Mouse (Mus musculus): Measurements from ENCODE around the gene Prrc2b. TPM values are rescaled to one million over a fixed set of nuclear protein-coding genes. Genes with fewer than 3 reads are reported as not detected.

Gene Prrc2b
- total RNA-seq, 2 experiments from 2014 or later: 257 to 259 TPM

GRCm38 (mm10) chr2:32154998-32155541 lies 4.2 kb downstream of the Prrc2b start:
- intact Hi-C loops (cut with DNase I): loop anchor here (5.0 kb wide), 1 partner anchor 32 kb away; no protein-coding TSS in a partner anchor
- DNase-seq (ENCODE audit: low spot score in 2 of 2): no peak

- DNase-seq (ENCODE audit: low spot score in 2 of 2): no peak
- intact Hi-C loops (cut with DNase I): no loop called here
Observed at GRCm38 (mm10) chr2:32155614-32156013, 4.7 kb downstream of the Prrc2b start.

- DNase-seq (ENCODE audit: low spot score in 2 of 2): no peak
- intact Hi-C loops (cut with DNase I): no loop called here
Observed at GRCm38 (mm10) chr2:32156645-32157044, 5.8 kb downstream of the Prrc2b start.

GRCm38 (mm10) chr2:32157328-32157727 lies 6.4 kb downstream of the Prrc2b start:
- no peak for DNase-seq (ENCODE audit: low spot score in 2 of 2)
- intact Hi-C loops (cut with DNase I): no loop called here

GRCm38 (mm10) chr2:32158616-32159239 lies 7.8 kb downstream of the Prrc2b start:
- intact Hi-C loops (cut with DNase I): no loop called here
- DNase-seq (ENCODE audit: low spot score in 2 of 2): no peak

GRCm38 (mm10) chr2:32160525-32160924 lies 9.6 kb downstream of the Prrc2b start:
- intact Hi-C loops (cut with DNase I): no loop called here
- no peak for DNase-seq (ENCODE audit: low spot score in 2 of 2)

- intact Hi-C loops (cut with DNase I): no loop called here
- DNase-seq (ENCODE audit: low spot score in 2 of 2): no peak
Observed at GRCm38 (mm10) chr2:32160967-32161366, 10.1 kb downstream of the Prrc2b start.

GRCm38 (mm10) chr2:32162102-32162501 lies 11.2 kb downstream of the Prrc2b start:
- DNase-seq (ENCODE audit: low spot score in 2 of 2): no peak
- intact Hi-C loops (cut with DNase I): no loop called here

- no peak for DNase-seq (ENCODE audit: low spot score in 2 of 2)
- intact Hi-C loops (cut with DNase I): no loop called here
Observed at GRCm38 (mm10) chr2:32162646-32163045, 11.8 kb downstream of the Prrc2b start.

- no peak for DNase-seq (ENCODE audit: low spot score in 2 of 2)
- intact Hi-C loops (cut with DNase I): no loop called here
Observed at GRCm38 (mm10) chr2:32163057-32163456, 12.2 kb downstream of the Prrc2b start.

- no peak for DNase-seq (ENCODE audit: low spot score in 2 of 2)
- intact Hi-C loops (cut with DNase I): no loop called here
Observed at GRCm38 (mm10) chr2:32164503-32164902, 13.6 kb downstream of the Prrc2b start.

- no peak for DNase-seq (ENCODE audit: low spot score in 2 of 2)
- intact Hi-C loops (cut with DNase I): no loop called here
Observed at GRCm38 (mm10) chr2:32165040-32165800, 14.3 kb downstream of the Prrc2b start.

- DNase-seq (ENCODE audit: low spot score in 2 of 2): no peak
Observed at GRCm38 (mm10) chr2:32166581-32166980, 15.7 kb downstream of the Prrc2b start.

GRCm38 (mm10) chr2:32167034-32167770 lies 16.3 kb downstream of the Prrc2b start:
- DNase-seq (ENCODE audit: low spot score in 2 of 2): no peak
- intact Hi-C loops (cut with DNase I): no loop called here

More at GRCm38 (mm10) chr2:32166581-32166980, 15.7 kb downstream of the Prrc2b start:
- intact Hi-C loops (cut with DNase I): no loop called here

GRCm38 (mm10) chr2:32167819-32168218 lies 16.9 kb downstream of the Prrc2b start:
- DNase-seq (ENCODE audit: low spot score in 2 of 2): peak in 1 of 2 experiments; percentile 74
- intact Hi-C loops (cut with DNase I): no loop called here

GRCm38 (mm10) chr2:32169292-32169691 lies 18.4 kb downstream of the Prrc2b start:
- no peak for DNase-seq (ENCODE audit: low spot score in 2 of 2)
- intact Hi-C loops (cut with DNase I): no loop called here

- DNase-seq (ENCODE audit: low spot score in 2 of 2): no peak
- intact Hi-C loops (cut with DNase I): loop anchor here (2.0 kb wide), 1 partner anchor 17 kb away; no protein-coding TSS in a partner anchor
Observed at GRCm38 (mm10) chr2:32170010-32170409, 19.1 kb downstream of the Prrc2b start.

GRCm38 (mm10) chr2:32171658-32172433 lies 21.0 kb downstream of the Prrc2b start:
- intact Hi-C loops (cut with DNase I): loop anchor here (2.0 kb wide), 1 partner anchor 19 kb away; no protein-coding TSS in a partner anchor
- DNase-seq (ENCODE audit: low spot score in 2 of 2): no peak

- intact Hi-C loops (cut with DNase I): no loop called here
- no peak for DNase-seq (ENCODE audit: low spot score in 2 of 2)
Observed at GRCm38 (mm10) chr2:32174170-32174741, 23.4 kb downstream of the Prrc2b start.
